Mouse (Mus musculus): ENCODE measurements around the gene Rras. TPM values are rescaled to one million over a fixed set of nuclear protein-coding genes. Genes with fewer than 3 reads are reported as not detected.

Gene Rras
- polyA plus RNA-seq, 1 experiment: 14.9 TPM

GRCm38 (mm10) chr7:45005321-45005992, 12.3 kb upstream of the Rras start:
- Histone ChIP-seq H3K4me3 (replicated peaks; ENCODE audit: control insufficient read depth, low read depth, low read length) (no peak overlapping the region), H3K4me1 (ENCODE audit: control insufficient read depth, insufficient read depth, low read length) (no peaks in the 10 kb centered on the region), H3K27ac (ENCODE audit: control insufficient read depth, insufficient read depth, low read depth, low read length, poor library complexity) (no peak overlapping the region)
- TF ChIP-seq CTCF (IDR thresholded peaks at IDR 0.05; ENCODE audit: control insufficient read depth, insufficient read depth, low read length) (no peak), POLR2A (IDR thresholded peaks at IDR 0.05; ENCODE audit: borderline replicate concordance, control insufficient read depth, low read depth, low read length) (no peak)
- 84% methylated on average over 6 of the region's 6 CpGs for WGBS

GRCm38 (mm10) chr7:45006503-45006902, 11.3 kb upstream of the Rras start:
- Histone ChIP-seq H3K4me1 (ENCODE audit: control insufficient read depth, insufficient read depth, low read length) (no peaks in the 10 kb centered on the region), H3K4me3 (replicated peaks; ENCODE audit: control insufficient read depth, low read depth, low read length) (no peak overlapping the region), H3K27ac (ENCODE audit: control insufficient read depth, insufficient read depth, low read depth, low read length, poor library complexity) (no peak overlapping the region)
- TF ChIP-seq POLR2A (IDR thresholded peaks at IDR 0.05; ENCODE audit: borderline replicate concordance, control insufficient read depth, low read depth, low read length): no peak
- TF ChIP-seq CTCF (IDR thresholded peaks at IDR 0.05; ENCODE audit: control insufficient read depth, insufficient read depth, low read length): no peak
- 90% methylated on average over 12 of the region's 12 CpGs for WGBS

GRCm38 (mm10) chr7:45007141-45007540, 10.6 kb upstream of the Rras start:
- TF ChIP-seq POLR2A (IDR thresholded peaks at IDR 0.05; ENCODE audit: borderline replicate concordance, control insufficient read depth, low read depth, low read length) (no peak), CTCF (IDR thresholded peaks at IDR 0.05; ENCODE audit: control insufficient read depth, insufficient read depth, low read length) (no peak)
- 96% methylated on average over 29 of the region's 29 CpGs for WGBS
- H3K27ac ChIP-seq (ENCODE audit: control insufficient read depth, insufficient read depth, low read depth, low read length, poor library complexity): no peak overlapping the region
- no peaks in the 10 kb centered on the region for H3K4me1 ChIP-seq (ENCODE audit: control insufficient read depth, insufficient read depth, low read length)
- H3K4me3 ChIP-seq (replicated peaks; ENCODE audit: control insufficient read depth, low read depth, low read length): no peak overlapping the region

- TF ChIP-seq CTCF (IDR thresholded peaks at IDR 0.05; ENCODE audit: control insufficient read depth, insufficient read depth, low read length) (no peak), POLR2A (IDR thresholded peaks at IDR 0.05; ENCODE audit: borderline replicate concordance, control insufficient read depth, low read depth, low read length) (no peak)
- 96% methylated on average over 30 of the region's 30 CpGs for WGBS
- H3K4me1 ChIP-seq (ENCODE audit: control insufficient read depth, insufficient read depth, low read length): no peaks in the 10 kb centered on the region
- no peak overlapping the region for H3K4me3 ChIP-seq (replicated peaks; ENCODE audit: control insufficient read depth, low read depth, low read length)
- no peak overlapping the region for H3K27ac ChIP-seq (ENCODE audit: control insufficient read depth, insufficient read depth, low read depth, low read length, poor library complexity)
Measured at GRCm38 (mm10) chr7:45007846-45008245, 9.9 kb upstream of the Rras start.

GRCm38 (mm10) chr7:45008411-45008810, 9.3 kb upstream of the Rras start:
- TF ChIP-seq POLR2A (IDR thresholded peaks at IDR 0.05; ENCODE audit: borderline replicate concordance, control insufficient read depth, low read depth, low read length): no peak
- no peak for TF ChIP-seq CTCF (IDR thresholded peaks at IDR 0.05; ENCODE audit: control insufficient read depth, insufficient read depth, low read length)
- no peaks in the 10 kb centered on the region for H3K4me1 ChIP-seq (ENCODE audit: control insufficient read depth, insufficient read depth, low read length)
- H3K27ac ChIP-seq (ENCODE audit: control insufficient read depth, insufficient read depth, low read depth, low read length, poor library complexity): no peak overlapping the region
- WGBS: 90% methylated on average over 19 of the region's 19 CpGs
- no peak overlapping the region for H3K4me3 ChIP-seq (replicated peaks; ENCODE audit: control insufficient read depth, low read depth, low read length)

- no peak overlapping the region for H3K4me3 ChIP-seq (replicated peaks; ENCODE audit: control insufficient read depth, low read depth, low read length)
- no peak overlapping the region for H3K27ac ChIP-seq (ENCODE audit: control insufficient read depth, insufficient read depth, low read depth, low read length, poor library complexity)
- WGBS: 94% methylated on average over 6 of the region's 6 CpGs
- no peaks in the 10 kb centered on the region for H3K4me1 ChIP-seq (ENCODE audit: control insufficient read depth, insufficient read depth, low read length)
- TF ChIP-seq CTCF (IDR thresholded peaks at IDR 0.05; ENCODE audit: control insufficient read depth, insufficient read depth, low read length) (no peak), POLR2A (IDR thresholded peaks at IDR 0.05; ENCODE audit: borderline replicate concordance, control insufficient read depth, low read depth, low read length) (no peak)
Measured at GRCm38 (mm10) chr7:45012011-45012410, 5.8 kb upstream of the Rras start.

- TF ChIP-seq CTCF (IDR thresholded peaks at IDR 0.05; ENCODE audit: control insufficient read depth, insufficient read depth, low read length): no peak
- TF ChIP-seq POLR2A (IDR thresholded peaks at IDR 0.05; ENCODE audit: borderline replicate concordance, control insufficient read depth, low read depth, low read length): no peak
- WGBS: 79% methylated on average over 4 of the region's 4 CpGs
- Histone ChIP-seq H3K4me3 (replicated peaks; ENCODE audit: control insufficient read depth, low read depth, low read length) (no peak overlapping the region), H3K27ac (ENCODE audit: control insufficient read depth, insufficient read depth, low read depth, low read length, poor library complexity) (no peak overlapping the region), H3K4me1 (ENCODE audit: control insufficient read depth, insufficient read depth, low read length) (no peaks in the 10 kb centered on the region)
Measured at GRCm38 (mm10) chr7:45012824-45013223, 4.9 kb upstream of the Rras start.

GRCm38 (mm10) chr7:45013366-45014095, 4.2 kb upstream of the Rras start:
- 92% methylated on average over 16 of the region's 16 CpGs for WGBS
- TF ChIP-seq POLR2A (IDR thresholded peaks at IDR 0.05; ENCODE audit: borderline replicate concordance, control insufficient read depth, low read depth, low read length) (no peak), CTCF (IDR thresholded peaks at IDR 0.05; ENCODE audit: control insufficient read depth, insufficient read depth, low read length) (no peak)
- Histone ChIP-seq H3K4me1 (ENCODE audit: control insufficient read depth, insufficient read depth, low read length) (no peaks in the 10 kb centered on the region), H3K4me3 (replicated peaks; ENCODE audit: control insufficient read depth, low read depth, low read length) (no peak overlapping the region), H3K27ac (ENCODE audit: control insufficient read depth, insufficient read depth, low read depth, low read length, poor library complexity) (no peak overlapping the region)
